Mouse (Mus musculus) cerebellum, adult 2 months (tissue): ENCODE measurements around the gene Ak8. TPM values are rescaled to one million over a fixed set of nuclear protein-coding genes. Genes with fewer than 3 reads are reported as not detected.

Experiments used
- DNase-seq, 2 experiments: peaks; one replicate each; pipeline ENCODE4 v3.0.0; 2021
- H3K27ac ChIP-seq: fragments of 200-500 bp; 2 replicates; pipeline ENCODE4 v1.5.1; 2012; ENCODE audit warnings: low read length, control low read depth, inconsistent platforms; ENCODE audit not compliant: insufficient read depth
- H3K27me3 ChIP-seq: fragments of 200-500 bp; 2 replicates; pipeline ENCODE4 v1.6.1; 2012; ENCODE audit warnings: inconsistent platforms, mild to moderate bottlenecking, low read length, moderate library complexity; ENCODE audit not compliant: control insufficient read depth, insufficient read depth
- H3K4me1 ChIP-seq: fragments of 200-500 bp; 2 replicates; pipeline ENCODE4 v1.6.1; 2011; ENCODE audit warnings: low read length; ENCODE audit not compliant: control insufficient read depth, insufficient read depth
- H3K4me3 ChIP-seq: fragments of 200-500 bp; replicated peaks from 2 replicates; pipeline ENCODE3; 2011; ENCODE audit warnings: mild to moderate bottlenecking, low read depth, low read length, control low read depth; ENCODE audit not compliant: insufficient read depth
- CTCF ChIP-seq: fragments of 200-500 bp; IDR thresholded peaks from 2 replicates; pipeline ENCODE4 v1.5.1; 2011; ENCODE audit warnings: low read depth, mild to moderate bottlenecking, control low read depth, low read length, moderate library complexity, borderline replicate concordance; ENCODE audit not compliant: insufficient read depth
- POLR2A ChIP-seq: fragments of 200-500 bp; IDR thresholded peaks from 2 replicates; pipeline ENCODE4 v1.6.1; 2011; ENCODE audit warnings: low read length, control low read depth, borderline replicate concordance; ENCODE audit not compliant: insufficient read depth
- WGBS: fragments of 180-500 bp; shearing (Covaris S2); methylation state at CpG from one replicate; pipeline ENCODE4 v1.1.7; 2018; 5-methylcytosine and 5-hydroxymethylcytosine counted together
- polyA plus RNA-seq: library from polyadenylated mRNA; depleted of rRNA; stranded (reverse); fragments of >200 nt; gene quantifications from 2 replicates; pipeline ENCODE4 v1.2.3, GENCODE M21; 2012; rRNA removed

Ak8 gene
- 0.70 and 0.98 TPM in 2 replicates for polyA plus RNA-seq

- Histone ChIP-seq H3K27me3 (no peaks in the 10 kb centered on the region), H3K27ac (no peak within 1 kb of the TSS), H3K4me3 (peak within 1 kb of the TSS; percentile 80), H3K4me1 (no peaks in the 10 kb centered on the region)
- TF ChIP-seq POLR2A (peak; percentile 20; the same call in 1 of the 2 replicates), CTCF (no peak)
- WGBS: under 1% methylated on average over 53 of the region's 53 CpGs
- peak; percentile 74 to 80 for DNase-seq
Observed at GRCm38 (mm10) chr2:28699361-28700335, at the start of gene Ak8, which contains the start of gene Spaca9. Gene Ak8, plus strand, starts transcription at chr2:28700164. Gene Spaca9, minus strand, starts transcription at chr2:28699727.

GRCm38 (mm10) chr2:28650526-28650925, 49.4 kb upstream of the Ak8 start:
- DNase-seq: peak; percentile 41 to 47
- Histone ChIP-seq H3K4me1 (peaks cover 5% of the 10 kb centered on the region), H3K27me3 (no peaks in the 10 kb centered on the region), H3K4me3 (no peak overlapping the region), H3K27ac (no peak overlapping the region)
- TF ChIP-seq POLR2A (no peak), CTCF (no peak)

DNA sequence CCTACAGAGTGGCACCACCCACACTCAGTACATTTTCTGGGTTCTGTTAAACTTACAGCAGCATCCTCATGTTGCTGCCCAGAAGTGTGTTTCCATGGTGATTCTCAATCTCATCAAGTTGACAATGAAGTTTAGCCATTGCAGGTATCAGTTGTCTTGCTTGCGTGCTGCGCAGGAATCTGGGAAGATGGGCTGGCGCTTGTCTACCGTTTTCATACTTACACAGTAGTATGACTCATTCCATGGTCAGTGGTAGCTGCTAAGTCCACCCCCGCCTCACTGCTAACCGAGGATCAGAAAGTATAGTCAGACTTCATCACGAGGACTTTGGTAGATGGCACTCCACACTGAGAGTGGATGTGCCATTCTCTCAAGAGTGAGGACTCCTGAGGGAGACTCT, 46.6 kb upstream of the Ak8 start:
- no peak overlapping the region for H3K4me3 ChIP-seq
- H3K27me3 ChIP-seq: no peaks in the 10 kb centered on the region
- DNase-seq: no peak
- peaks cover 5% of the 10 kb centered on the region for H3K4me1 ChIP-seq
- no peak overlapping the region for H3K27ac ChIP-seq
- TF ChIP-seq CTCF (no peak), POLR2A (no peak)
- 96% methylated on average over 7 of the region's 7 CpGs for WGBS

DNA sequence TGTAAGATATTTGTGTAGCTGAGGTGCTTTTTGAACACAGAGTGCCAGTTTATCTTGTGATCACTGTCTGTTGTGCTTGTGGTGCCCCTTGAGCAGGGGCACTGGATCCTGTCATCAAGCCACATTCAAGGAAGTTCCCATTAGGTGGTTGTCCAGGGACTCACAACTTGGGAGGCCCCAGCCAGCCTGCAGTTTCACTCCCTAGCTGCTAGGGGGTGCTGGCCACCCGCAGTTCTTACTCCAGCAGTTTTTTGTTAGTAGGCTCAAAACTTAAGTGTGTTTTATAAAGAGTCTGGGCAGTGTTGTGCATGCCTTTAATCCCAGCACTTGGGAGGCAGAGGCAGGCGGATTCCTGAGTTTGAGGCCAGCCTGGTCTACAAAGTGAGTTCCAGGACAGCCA, 45.7 kb upstream of the Ak8 start:
- H3K4me3 ChIP-seq: no peak overlapping the region
- TF ChIP-seq POLR2A: no peak
- peak; percentile 38; the same call in 1 of the 2 replicates for TF ChIP-seq CTCF
- DNase-seq: no peak
- 68% methylated on average over 2 of the region's 2 CpGs for WGBS
- H3K27ac ChIP-seq: no peak overlapping the region
- no peaks in the 10 kb centered on the region for H3K27me3 ChIP-seq
- peaks cover 5% of the 10 kb centered on the region for H3K4me1 ChIP-seq

DNA sequence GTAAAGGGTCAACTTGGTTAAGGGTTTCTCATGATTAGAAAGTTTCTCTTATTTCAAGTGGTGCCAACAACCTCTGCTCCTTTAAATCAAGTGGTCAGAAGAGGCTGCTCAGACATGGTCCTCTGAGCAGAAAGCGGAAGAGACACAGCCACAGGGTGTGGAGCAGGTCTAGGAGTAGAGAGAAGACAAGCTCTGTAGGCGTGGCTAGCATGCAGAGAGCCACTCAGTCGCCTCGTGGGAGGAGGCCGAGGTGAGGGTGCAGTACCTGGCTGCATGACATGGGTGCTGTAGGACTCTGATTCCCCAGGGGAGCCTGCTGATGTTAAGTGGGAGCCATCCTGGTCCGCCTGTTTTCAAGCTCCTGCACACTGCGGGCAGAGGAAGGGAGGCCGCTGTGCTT, 43.7 kb upstream of the Ak8 start:
- 73% methylated on average over 8 of the region's 8 CpGs for WGBS

DNA sequence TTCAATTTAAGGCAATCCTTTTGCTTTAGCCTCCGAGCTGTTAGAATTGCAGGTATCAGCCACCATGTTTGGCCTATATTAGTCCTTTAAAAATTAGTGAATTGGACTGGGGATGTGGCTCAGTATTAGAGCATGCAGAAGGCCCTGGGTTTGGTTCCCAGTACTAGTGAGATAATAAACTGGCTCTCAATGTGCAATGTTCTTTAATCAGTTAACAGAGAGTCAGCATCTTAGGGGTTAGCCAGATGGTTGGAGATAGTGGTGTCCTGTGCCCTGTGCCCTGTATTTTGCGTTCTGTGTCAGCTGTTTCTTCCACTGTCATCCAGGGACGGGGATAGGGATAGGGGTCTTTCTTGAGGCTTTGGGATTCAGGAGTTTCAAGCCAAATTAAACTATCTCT, 37.1 kb upstream of the Ak8 start:
- DNase-seq: no peak
- Histone ChIP-seq H3K27me3 (no peaks in the 10 kb centered on the region), H3K4me1 (no peaks in the 10 kb centered on the region), H3K27ac (no peak overlapping the region), H3K4me3 (no peak overlapping the region)
- WGBS: 94% methylated on average over 3 of the region's 3 CpGs
- TF ChIP-seq POLR2A (no peak), CTCF (no peak)

More for the DNA sequence above, 43.7 kb upstream of the Ak8 start:
- H3K4me3 ChIP-seq: no peak overlapping the region
- no peaks in the 10 kb centered on the region for H3K27me3 ChIP-seq
- no peak for DNase-seq
- no peaks in the 10 kb centered on the region for H3K4me1 ChIP-seq
- H3K27ac ChIP-seq: no peak overlapping the region
- TF ChIP-seq POLR2A (no peak), CTCF (no peak)

GRCm38 (mm10) chr2:28665818-28666217, 34.1 kb upstream of the Ak8 start:
- H3K4me1 ChIP-seq: no peaks in the 10 kb centered on the region

DNA sequence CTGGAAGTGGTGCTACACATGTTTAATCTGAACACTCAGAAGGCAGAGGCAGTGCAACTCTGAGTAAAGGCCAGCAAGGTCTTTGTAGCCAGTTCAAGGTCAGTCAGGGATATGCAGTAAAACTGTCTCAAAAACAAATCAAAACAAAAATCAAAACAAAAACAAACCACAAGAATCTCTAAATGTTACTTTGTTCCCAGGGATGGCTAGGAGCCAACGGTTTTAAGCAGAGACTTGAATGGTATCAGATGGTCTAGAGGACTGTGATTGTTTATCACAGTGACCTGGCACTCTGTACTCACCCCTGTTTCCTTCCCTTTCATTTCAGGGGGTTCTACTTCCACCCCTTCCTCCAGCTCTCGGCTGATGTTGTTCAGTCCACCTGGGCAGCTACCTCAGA, 28.5 kb upstream of the Ak8 start:
- WGBS: 89% methylated on average over 2 of the region's 2 CpGs
- no peak for TF ChIP-seq POLR2A
- no peak for TF ChIP-seq CTCF
- no peak for DNase-seq
- Histone ChIP-seq H3K4me1 (no peaks in the 10 kb centered on the region), H3K4me3 (no peak overlapping the region), H3K27ac (no peak overlapping the region), H3K27me3 (no peaks in the 10 kb centered on the region)

More at GRCm38 (mm10) chr2:28665818-28666217, 34.1 kb upstream of the Ak8 start:
- no peak overlapping the region for H3K4me3 ChIP-seq
- no peak for DNase-seq
- H3K27me3 ChIP-seq: no peaks in the 10 kb centered on the region
- TF ChIP-seq CTCF (no peak), POLR2A (no peak)
- 87% methylated on average over 3 of the region's 3 CpGs for WGBS
- no peak overlapping the region for H3K27ac ChIP-seq
